13 mouse cellular contexts compared by ENCODE assay signal in the genomic region with DNA sequence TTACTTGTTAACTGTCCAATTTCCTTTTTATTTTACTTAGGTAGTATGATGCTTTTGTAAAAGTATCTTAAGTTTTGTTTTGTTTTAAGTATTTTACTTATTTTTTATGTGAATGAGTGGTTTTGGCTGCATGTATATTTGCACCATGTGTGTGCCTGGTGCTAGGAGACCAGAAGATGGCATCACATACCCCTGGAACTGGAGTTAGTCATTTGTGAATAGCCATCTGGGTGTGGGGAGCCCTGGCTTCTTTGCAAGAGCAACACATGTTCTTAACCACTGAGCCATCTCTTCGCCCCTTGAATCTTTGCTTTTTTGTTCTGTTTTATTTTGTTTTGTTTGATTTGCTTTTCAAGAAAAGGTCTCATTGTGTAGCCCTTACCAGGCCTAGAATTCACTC. TPM values are rescaled to one million over a fixed set of nuclear protein-coding genes. Genes with fewer than 3 reads are reported as not detected.
DNase-seq lines count a peak whose midpoint lies in the region; ATAC-seq and TF ChIP-seq lines count a peak whose summit lies in the region.
"Had no signal": no experiment of that assay in that cellular context is flagged by ENCODE, and none has a peak within 500 bp of the region (broad histone marks: within the 10 kb centered on the region; RNA-seq: fewer than 3 reads in every experiment).

No protein-coding gene starts in this region.

- WGBS in intestine, embryonic 14.5 days: 80% methylated on average over 1 of the region's 1 CpGs
- 97% methylated on average over 1 of the region's 1 CpGs for WGBS in intestine, embryonic 15.5 days
- 87% methylated on average over 1 of the region's 1 CpGs for WGBS in limb, embryonic 13.5 days

- peaks cover 37% of the 10 kb centered on the region for H3K36me3 ChIP-seq in intestine, embryonic 14.5 days (ENCODE audit: control insufficient read depth, insufficient read depth, low read length)
- no peaks in the 10 kb centered on the region for H3K36me3 ChIP-seq in intestine, embryonic 15.5 days
- H3K36me3 ChIP-seq in MEL (ENCODE audit: control insufficient read depth in 1 of 2, insufficient read depth in 2 of 2, low read length in 2 of 2): peaks cover 32 to 33% of the 10 kb centered on the region in 2 experiments
- peaks cover 34% of the 10 kb centered on the region for H3K36me3 ChIP-seq in limb, embryonic 13.5 days

- ATAC-seq in intestine, embryonic 14.5 days (replicated peaks; ENCODE audit: low FRiP score, low TSS enrichment, low read depth): no peak
- no peak for ATAC-seq in intestine, embryonic 15.5 days
- ATAC-seq in limb, embryonic 13.5 days (ENCODE audit: low FRiP score, low read depth): no peak

- TF ChIP-seq EP300 in MEL (IDR thresholded peaks at IDR 0.05; ENCODE audit: low read depth in 1 of 2, low read length in 2 of 2): no peak

- H3K27me3 ChIP-seq in intestine, embryonic 14.5 days (replicated peaks; ENCODE audit: control insufficient read depth, insufficient read depth, low read length): no peaks in the 10 kb centered on the region
- no peaks in the 10 kb centered on the region for H3K27me3 ChIP-seq in intestine, embryonic 15.5 days (replicated peaks)
- no peaks in the 10 kb centered on the region for H3K27me3 ChIP-seq in MEL (ENCODE audit: control insufficient read depth in 1 of 2, insufficient read depth in 2 of 2, low read length in 2 of 2)
- no peaks in the 10 kb centered on the region for H3K27me3 ChIP-seq in limb, embryonic 13.5 days
- H3K27me3 ChIP-seq: hindbrain, embryonic 15.5 days; neural tube, embryonic 13.5 days had no signal

- H3K9me3 ChIP-seq in intestine, embryonic 14.5 days (ENCODE audit: control insufficient read depth, low read length): no peaks in the 10 kb centered on the region
- H3K9me3 ChIP-seq in intestine, embryonic 15.5 days: no peaks in the 10 kb centered on the region
- no peaks in the 10 kb centered on the region for H3K9me3 ChIP-seq in MEL (replicated peaks; ENCODE audit: insufficient read depth, low read length)
- H3K9me3 ChIP-seq in limb, embryonic 13.5 days: no peaks in the 10 kb centered on the region
- H3K9me3 ChIP-seq: hindbrain, embryonic 15.5 days; neural tube, embryonic 13.5 days had no signal

- H3K4me2 ChIP-seq in intestine, embryonic 14.5 days (ENCODE audit: low read length): peak overlapping the region; percentile 86
- no peak overlapping the region; the same call in 1 of the 2 replicates for H3K4me2 ChIP-seq in intestine, embryonic 15.5 days (replicated peaks)
- H3K4me2 ChIP-seq in limb, embryonic 13.5 days (replicated peaks): peak overlapping the region; percentile 51

- DNase-seq in intestine, embryonic 14.5 days (ENCODE audit: low spot score): no peak
- DNase-seq in 3T3-L1 (ENCODE audit: low read depth, low spot score): peak; percentile 59
- DNase-seq in MEL (ENCODE audit: low read depth, low spot score): peak; percentile 33
- DNase-seq in thymus, postnatal 25 days: no peak
- no peak for DNase-seq in testis, postnatal 14 days (ENCODE audit: low spot score)
- DNase-seq: adrenal gland, postnatal 25 days; cerebellum, adult 2 months; gastrocnemius, postnatal 14 days; right cerebral cortex, postnatal 14 days had no signal

- no peak overlapping the region for H3K9ac ChIP-seq in intestine, embryonic 14.5 days (ENCODE audit: low read length)
- no peak overlapping the region for H3K9ac ChIP-seq in intestine, embryonic 15.5 days
- H3K9ac ChIP-seq in MEL (ENCODE audit: control insufficient read depth, low read depth, low read length, poor library complexity, severe bottlenecking): no peak overlapping the region
- no peak overlapping the region for H3K9ac ChIP-seq in limb, embryonic 13.5 days
- H3K9ac ChIP-seq: hindbrain, embryonic 15.5 days; neural tube, embryonic 13.5 days had no signal

- peaks cover 33% of the 10 kb centered on the region for H3K4me1 ChIP-seq in intestine, embryonic 14.5 days (replicated peaks; ENCODE audit: control insufficient read depth, insufficient read depth, low read length)
- peaks cover 26% of the 10 kb centered on the region for H3K4me1 ChIP-seq in intestine, embryonic 15.5 days (replicated peaks)
- peaks cover 10 to 17% of the 10 kb centered on the region in 2 experiments for H3K4me1 ChIP-seq in MEL (ENCODE audit: control insufficient read depth in 1 of 2, insufficient read depth in 2 of 2, low read length in 2 of 2)
- H3K4me1 ChIP-seq in limb, embryonic 13.5 days: peaks cover 25% of the 10 kb centered on the region

- H3K79me2 ChIP-seq in MEL (ENCODE audit: control insufficient read depth, insufficient read depth, low read length, poor library complexity): peaks cover 20% of the 10 kb centered on the region

- TF ChIP-seq RAD21 in MEL (IDR thresholded peaks at IDR 0.05; ENCODE audit: low read depth, low read length): no peak

- peak overlapping the region; percentile 11 for H3K4me3 ChIP-seq in intestine, embryonic 14.5 days (ENCODE audit: low read depth, low read length)
- no peak overlapping the region for H3K4me3 ChIP-seq in intestine, embryonic 15.5 days (replicated peaks)
- H3K4me3 ChIP-seq in MEL (ENCODE audit: control insufficient read depth in 1 of 2, insufficient read depth in 1 of 2, low read depth in 2 of 2, low read length in 2 of 2): no peak overlapping the region
- H3K4me3 ChIP-seq in limb, embryonic 13.5 days: no peak overlapping the region
- H3K4me3 ChIP-seq: hindbrain, embryonic 15.5 days had no signal

- no peak for TF ChIP-seq POLR2A in MEL (IDR thresholded peaks at IDR 0.05; ENCODE audit: control insufficient read depth in 1 of 2, insufficient read depth in 1 of 2, low read depth in 1 of 2, low read length in 2 of 2, poor library complexity in 1 of 2)

- TF ChIP-seq CTCF in MEL (IDR thresholded peaks at IDR 0.05 in 2 of 3, conservative IDR thresholded peaks at IDR 0.05 in 1 of 3; ENCODE audit: control insufficient read depth in 1 of 3, insufficient read depth in 1 of 3, low read depth in 2 of 3, low read length in 3 of 3, poor library complexity in 1 of 3, severe bottlenecking in 1 of 3): peak in 1 of 3 experiments; percentile 7; a peak in 1 of 6 replicates

- H3K27ac ChIP-seq in intestine, embryonic 14.5 days (ENCODE audit: low read depth): no peak overlapping the region
- no peak overlapping the region for H3K27ac ChIP-seq in intestine, embryonic 15.5 days
- H3K27ac ChIP-seq in MEL (ENCODE audit: control insufficient read depth, low read depth, low read length): no peak overlapping the region
- no peak overlapping the region for H3K27ac ChIP-seq in limb, embryonic 13.5 days
- H3K27ac ChIP-seq: hindbrain, embryonic 15.5 days; neural tube, embryonic 13.5 days had no signal

TF ChIP-seq in MEL, 35 proteins besides CTCF, POLR2A, EP300 and RAD21:
- TF ChIP-seq ELF1 (IDR thresholded peaks at IDR 0.05; ENCODE audit: low read depth, low read length) (no peak), ZC3H11A (IDR thresholded peaks at IDR 0.05; ENCODE audit: low read depth, low read length) (no peak), MEF2A (IDR thresholded peaks at IDR 0.05; ENCODE audit: extremely low read depth, insufficient replicate concordance, low read depth, low read length, poor library complexity, severe bottlenecking) (no peak), JUND (IDR thresholded peaks at IDR 0.05; ENCODE audit: low read depth, low read length) (no peak), POLR2AphosphoS2 (IDR thresholded peaks at IDR 0.05; ENCODE audit: low read length) (no peak)

RNA-seq across cellular contexts. Expression of a gene that starts 2.2 kb away (rescaled TPM):
- polyA plus RNA-seq in intestine, embryonic 14.5 days (2014; fragmentation: Nextera tagmentation; extraction: Ambion mirVana): 54.1 and 60.8 TPM in 2 replicates
- 31.9 and 33.9 TPM in 2 replicates for polyA plus RNA-seq in intestine, embryonic 15.5 days (2015; fragmentation: Nextera tagmentation; extraction: Ambion mirVana)
- total RNA-seq in MEL (2012; rRNA removed): 35.4 and 36.7 TPM in 2 replicates
- 100 to 1,000 TPM in 1 of 2 experiments, 10 to 100 TPM in 1; 30.2 to 109 TPM for polyA plus RNA-seq in MEL (2012; ENCODE audit: insufficient read depth in 1 of 2, insufficient read length in 2 of 2, low read depth in 1 of 2, low replicate concordance in 2 of 2, missing spikeins in 1 of 2)
- polyA plus RNA-seq in limb, embryonic 13.5 days (2015; fragmentation: Nextera tagmentation; extraction: Ambion mirVana): 37.8 and 41.5 TPM in 2 replicates

RNA-seq across cellular contexts. Expression of a gene that starts 55.8 kb away (rescaled TPM):
- 14.5 and 16.3 TPM in 2 replicates for polyA plus RNA-seq in intestine, embryonic 14.5 days (2014; fragmentation: Nextera tagmentation; extraction: Ambion mirVana)
- 13.7 and 16.2 TPM in 2 replicates for polyA plus RNA-seq in intestine, embryonic 15.5 days (2015; fragmentation: Nextera tagmentation; extraction: Ambion mirVana)
- 0.10 and 0.15 TPM in 2 replicates for total RNA-seq in MEL (2012; rRNA removed)
- polyA plus RNA-seq in MEL (2012; ENCODE audit: insufficient read depth in 1 of 2, insufficient read length in 2 of 2, low read depth in 1 of 2, low replicate concordance in 2 of 2, missing spikeins in 1 of 2): under 1 TPM in 1 of 2 experiments, not detected in 1; 0.47 TPM
- 6.9 and 7.4 TPM in 2 replicates for polyA plus RNA-seq in limb, embryonic 13.5 days (2015; fragmentation: Nextera tagmentation; extraction: Ambion mirVana)

Comparison
In these comparisons a context has a peak if more than half of its experiments do, and no peak if none do; other contexts are left out.
1. DNase-seq: peak in 3T3-L1 (single experiment) and MEL (single experiment); none in intestine, embryonic 14.5 days (single experiment), thymus, postnatal 25 days (single experiment) and testis, postnatal 14 days (single experiment).